Mouse (Mus musculus) layer of hippocampus, postnatal 36 days (tissue): ENCODE results near the gene Slc22a13. TPM values are rescaled to one million over a fixed set of nuclear protein-coding genes. Genes with fewer than 3 reads are reported as not detected.

ENCODE experiments used
- DNase-seq, 2 experiments: peaks; one replicate each; pipeline ENCODE4 v3.0.0; 2022
- total RNA-seq, 2 experiments: library from RNA; stranded (reverse); gene quantifications; 2 replicates each; pipeline ENCODE4 v1.2.3; 2021

The Slc22a13 gene
- total RNA-seq, 2 experiments from 2014 or later: 0.20 to 0.23 TPM

DNA sequence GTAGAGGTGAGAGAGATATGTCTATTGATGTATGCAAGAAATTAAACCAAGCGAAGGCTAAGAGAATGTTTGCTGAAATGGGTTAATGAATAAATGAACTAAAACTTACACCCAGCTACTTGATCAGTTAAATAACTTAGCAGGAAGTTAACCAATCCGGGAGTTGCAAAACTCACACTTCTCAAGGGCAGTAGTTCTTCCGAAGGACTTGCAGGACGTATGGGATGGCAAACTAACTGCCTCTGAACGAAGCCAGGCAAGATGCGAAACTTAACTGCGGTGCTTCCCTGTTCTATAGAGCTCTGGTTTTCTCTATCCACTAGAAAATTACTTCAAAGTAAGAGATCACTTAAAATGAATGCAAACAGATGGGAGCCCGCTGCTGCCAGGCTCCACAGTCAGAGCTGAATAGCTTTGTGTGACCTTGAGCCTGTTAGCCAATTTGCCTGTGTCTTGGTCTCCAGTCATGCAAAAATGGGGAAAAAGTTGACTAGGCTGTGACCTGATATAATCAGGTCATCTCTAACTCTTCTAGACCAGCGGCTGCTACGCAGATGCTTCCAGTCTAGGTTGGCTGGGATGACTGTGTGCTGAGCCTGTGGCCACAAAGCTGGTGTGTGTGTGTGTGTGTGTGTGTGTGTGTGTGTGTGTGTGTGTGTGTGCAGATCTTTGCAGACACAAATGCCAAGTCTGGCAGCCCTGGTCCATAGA, 9.6 kb downstream of the Slc22a13 start:
- DNase-seq: no peak

DNA sequence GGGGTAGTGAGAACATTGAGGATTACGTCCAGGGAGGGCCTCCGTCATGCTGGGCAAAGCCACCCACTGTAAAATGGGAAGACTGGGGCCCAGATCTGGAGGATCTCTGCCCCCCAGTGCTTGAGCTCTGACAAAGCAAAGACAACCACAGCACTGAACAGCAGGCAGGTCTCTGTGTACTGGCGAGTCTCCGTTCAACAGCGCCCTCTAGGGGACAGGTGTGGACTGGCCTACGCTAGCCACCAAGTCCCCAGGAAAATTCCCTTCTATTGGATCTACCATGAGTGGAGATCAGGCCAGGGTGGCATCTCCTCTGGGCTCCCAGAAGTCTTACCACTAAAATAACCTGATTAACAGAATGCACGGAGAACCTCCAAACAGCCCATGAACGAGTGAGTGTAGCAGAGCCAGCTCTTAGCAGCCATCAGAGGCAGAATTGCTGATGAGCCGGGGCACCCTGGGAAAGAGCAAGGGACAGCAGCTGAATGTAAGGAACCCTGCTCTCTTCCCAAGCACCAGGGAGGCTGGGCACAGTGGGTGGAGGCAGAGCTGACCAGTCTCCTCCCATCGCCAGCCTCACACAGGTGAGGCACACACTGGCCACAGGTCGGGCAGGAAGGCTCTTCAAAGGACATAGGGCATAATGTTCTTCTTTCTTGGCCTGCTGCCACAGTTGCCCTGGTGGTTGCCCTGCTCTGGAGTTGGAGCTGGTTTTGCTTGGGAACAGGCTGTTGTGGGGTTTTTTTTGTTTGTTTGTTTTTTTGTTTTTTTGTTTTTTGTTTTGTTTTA, 16.5 kb downstream of the Slc22a13 start:
- no peak for DNase-seq

DNA sequence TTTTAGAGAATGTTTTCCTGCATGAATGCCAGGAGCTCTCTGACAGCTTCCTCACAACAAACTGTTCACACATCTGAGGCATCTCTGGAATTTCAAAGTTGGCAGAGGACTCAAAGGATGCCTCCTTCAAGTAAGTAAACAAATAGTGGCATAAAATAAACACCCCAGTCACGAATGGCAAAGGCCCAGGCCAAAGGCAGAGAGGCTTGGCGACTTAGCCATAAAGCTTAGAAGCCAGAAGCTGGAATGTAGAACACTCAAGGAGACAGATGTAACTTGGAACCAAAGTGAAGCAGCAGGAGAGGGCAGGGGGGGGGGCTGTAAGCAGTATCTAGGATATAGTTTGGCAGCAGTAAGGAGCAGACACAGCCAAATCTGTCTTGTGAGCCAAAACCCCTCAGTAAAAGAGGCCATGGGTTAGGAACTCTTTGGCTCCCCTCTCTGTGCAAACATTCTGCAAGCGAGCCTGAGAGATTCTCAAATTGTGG, 27.6 kb downstream of the Slc22a13 start:
- no peak for DNase-seq

DNA sequence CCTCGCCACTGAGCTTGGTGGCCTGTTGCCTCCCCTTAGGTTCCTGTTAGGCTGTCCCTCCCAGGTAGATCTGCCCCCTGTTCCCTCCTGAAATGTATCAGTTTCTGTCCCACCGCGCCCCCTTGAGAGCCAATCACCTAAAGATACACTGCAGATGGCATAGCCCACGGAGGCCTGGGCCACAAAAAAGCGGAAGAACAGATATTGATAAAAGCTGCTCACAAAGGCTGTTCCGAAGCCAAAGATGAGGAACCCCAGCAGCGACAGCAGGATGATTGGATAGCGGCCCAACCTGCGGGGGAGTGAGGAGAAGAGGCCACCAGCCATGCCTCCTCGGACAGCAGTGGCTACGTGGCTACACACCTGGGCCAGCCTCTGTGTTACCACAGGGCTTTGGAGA, 29.6 kb downstream of the Slc22a13 start:
- no peak for DNase-seq

DNA sequence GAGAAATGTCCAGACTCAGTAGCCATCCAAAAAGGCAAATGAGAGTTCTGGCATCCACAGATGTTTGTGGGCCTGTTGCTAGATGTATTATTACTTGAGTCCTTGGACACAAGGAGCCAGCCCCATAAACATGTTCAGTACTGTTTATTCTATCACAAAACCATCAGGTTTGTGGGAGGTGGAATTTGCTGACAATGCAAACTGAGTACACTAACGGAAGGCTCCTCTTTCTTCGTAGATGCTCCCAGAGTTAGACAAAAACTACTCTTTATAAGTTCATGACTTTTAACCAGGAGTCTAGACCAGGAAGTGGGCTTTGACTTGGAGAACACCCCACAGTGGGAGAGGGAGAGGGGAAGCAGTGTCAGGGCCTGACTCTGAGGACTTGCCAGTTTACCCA, 41.3 kb downstream of the Slc22a13 start:
- no peak for DNase-seq

DNA sequence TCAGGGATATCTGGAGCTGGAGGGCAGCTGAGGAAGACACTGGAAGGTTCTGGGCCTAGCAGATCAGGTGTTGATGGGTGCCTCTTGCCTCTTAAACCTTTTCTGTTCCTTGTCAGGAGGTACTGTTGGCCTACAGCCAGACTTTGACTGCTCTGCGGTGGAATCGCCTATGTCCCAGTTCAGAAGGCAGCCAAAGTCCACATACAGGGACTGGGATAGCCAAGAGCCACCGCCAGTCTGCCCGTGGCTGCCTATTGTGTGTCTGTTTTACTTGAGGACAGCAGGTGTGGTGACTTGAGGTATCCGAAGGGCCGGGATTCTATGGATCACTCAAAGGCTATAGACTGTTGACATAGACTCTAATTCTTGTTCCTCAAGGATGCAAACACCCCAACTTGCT, 43.4 kb downstream of the Slc22a13 start:
- no peak for DNase-seq

DNA sequence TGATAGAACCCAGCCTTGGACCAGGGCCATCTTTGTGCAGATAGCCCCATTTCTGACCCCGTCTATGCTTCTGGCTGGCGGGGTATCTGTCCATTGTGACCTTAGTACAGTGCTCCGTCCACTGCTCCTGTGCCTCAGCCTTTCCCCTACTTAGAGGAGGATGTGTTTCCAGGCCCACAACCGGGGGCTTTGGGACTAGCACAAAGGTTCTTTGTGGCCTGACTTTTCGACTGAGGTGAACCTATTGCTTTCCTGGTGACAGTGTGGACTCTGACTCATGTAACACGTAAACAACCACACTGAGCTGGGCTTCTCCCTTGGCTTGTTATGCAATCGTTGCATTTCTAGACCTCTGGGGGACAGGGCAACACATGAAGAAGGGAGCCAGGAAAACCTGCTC, 44.2 kb downstream of the Slc22a13 start:
- DNase-seq: no peak

DNA sequence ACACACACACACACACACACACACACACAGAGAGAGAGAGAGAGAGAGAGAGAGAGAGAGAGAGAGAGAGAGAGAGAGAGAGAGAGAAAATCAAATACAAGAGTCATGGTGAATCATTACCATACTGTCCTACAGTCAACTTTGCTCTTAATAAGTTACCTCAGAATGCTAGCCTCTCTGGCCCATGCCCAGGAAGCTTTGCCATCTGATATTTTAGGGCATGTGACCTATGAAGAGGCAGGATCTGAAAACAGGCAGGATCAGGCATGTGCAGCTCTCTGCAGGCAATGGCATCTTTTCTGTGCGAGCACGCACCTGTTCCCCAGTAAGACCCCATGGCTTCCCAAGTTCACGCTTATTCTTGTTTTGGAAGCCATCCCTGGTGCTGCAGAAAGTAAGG, 48.2 kb downstream of the Slc22a13 start:
- no peak for DNase-seq

DNA sequence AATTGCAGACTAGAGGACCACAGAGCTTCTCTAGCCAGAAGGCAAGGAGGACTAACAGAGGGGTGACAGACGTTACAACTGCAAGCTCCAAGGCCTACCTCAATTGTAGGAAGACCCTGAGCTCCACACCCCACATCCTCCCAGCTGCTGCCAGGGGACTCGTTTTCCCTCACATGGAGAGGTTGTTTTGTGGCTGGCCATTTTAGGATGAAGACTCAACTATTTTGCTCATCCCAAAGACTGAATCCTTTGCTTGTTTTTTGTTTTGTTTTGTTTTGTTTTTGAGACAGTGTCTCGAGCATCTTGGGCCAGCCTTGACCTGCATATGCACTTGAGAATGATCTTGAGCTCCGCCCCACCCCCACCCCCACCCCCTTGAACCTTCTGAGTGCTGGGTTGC, 50.0 kb downstream of the Slc22a13 start, which contains the start of gene Gm47289:
Gm47289 (plus strand) TSS at position 301 of the 400 bp plus-strand sequence.
- DNase-seq: no peak

DNA sequence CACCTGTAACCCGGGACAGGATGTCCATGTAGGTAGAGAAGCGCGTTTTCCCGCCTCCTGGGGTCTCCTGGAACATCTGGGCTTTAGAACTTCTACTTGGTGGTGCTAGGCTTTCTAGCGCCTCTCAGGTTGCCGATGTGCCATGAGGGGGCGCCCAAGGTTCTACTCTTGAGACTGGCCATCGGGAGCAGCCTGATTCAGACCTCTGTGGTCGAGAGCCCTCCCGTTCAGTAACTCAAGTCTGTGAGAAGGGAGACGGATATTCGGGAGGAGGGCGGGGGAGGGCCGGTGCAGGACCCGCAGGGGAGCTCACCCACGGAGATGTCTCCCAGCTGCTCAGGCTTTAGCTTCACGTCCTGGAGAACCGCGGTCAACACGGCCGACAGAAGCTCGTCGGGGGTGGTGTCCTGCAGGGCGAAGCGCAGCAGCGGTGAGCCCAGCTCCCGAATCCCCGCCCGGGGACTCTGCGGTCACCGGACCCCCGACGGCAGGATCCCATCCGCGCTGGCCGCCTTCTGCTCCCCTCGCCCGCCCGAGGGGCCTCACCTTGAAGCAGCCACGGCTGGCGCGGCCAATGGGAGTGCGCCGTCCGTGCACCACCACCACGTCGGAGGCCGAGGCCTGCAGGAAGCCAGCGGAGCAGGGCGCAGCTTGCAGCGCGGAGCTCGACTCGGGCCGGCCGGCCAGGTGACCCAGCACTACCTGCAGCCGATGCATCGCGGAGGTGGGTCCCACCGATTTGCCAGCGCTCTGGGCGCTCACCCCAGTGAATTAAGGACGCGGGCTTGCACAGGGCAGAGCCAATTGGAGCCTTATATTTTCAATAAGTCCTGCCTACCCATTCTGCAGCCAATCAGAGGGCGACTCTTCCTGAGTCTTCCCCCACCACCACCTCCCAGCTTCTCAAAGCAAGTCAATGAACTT, 52.4 kb downstream of the Slc22a13 start, which contains the start of gene Acaa1b:
Acaa1b (minus strand) TSS at position 816 of the 924 bp plus-strand sequence.
- peak; percentile 45 to 46 for DNase-seq

DNA sequence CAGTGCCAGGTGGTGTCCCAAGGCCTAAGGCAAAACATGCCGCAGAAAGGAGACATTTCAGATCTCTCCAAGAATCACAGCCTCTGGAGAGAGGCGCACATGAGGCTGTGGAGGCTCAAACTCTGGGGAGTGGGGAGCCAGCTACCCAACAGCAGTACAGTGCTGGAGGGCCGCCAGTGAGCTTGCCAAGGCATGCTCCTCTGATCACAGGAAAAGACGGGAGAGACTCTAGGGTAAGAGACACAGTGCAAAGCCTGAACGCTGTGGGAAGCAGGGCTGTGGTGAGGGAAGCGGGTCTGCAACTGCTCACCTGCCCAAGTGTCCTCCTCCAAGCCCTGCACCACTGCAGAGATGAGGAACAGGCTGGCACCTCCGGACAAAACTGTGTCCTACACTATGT, 53.1 kb downstream of the Slc22a13 start:
- DNase-seq: no peak

DNA sequence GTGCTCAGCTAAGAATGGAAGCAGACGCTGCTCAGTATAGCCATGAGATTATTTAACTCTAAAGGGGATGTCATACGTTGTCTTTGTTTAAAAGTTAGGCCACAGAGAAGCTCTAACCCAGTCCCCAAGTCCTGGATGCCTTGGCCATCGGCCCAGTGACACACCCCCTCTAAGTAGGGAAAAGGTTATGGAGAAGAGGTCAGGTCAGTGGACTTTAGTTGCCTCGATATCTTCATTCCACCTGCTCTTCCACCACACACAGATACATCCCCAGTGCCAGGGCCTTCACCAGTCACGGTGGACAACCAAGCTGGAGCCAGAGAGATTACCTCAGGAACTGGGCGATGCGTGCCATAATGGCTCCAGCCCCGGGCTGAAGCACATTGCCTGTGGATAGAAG, 53.5 kb downstream of the Slc22a13 start:
- no peak for DNase-seq

DNA sequence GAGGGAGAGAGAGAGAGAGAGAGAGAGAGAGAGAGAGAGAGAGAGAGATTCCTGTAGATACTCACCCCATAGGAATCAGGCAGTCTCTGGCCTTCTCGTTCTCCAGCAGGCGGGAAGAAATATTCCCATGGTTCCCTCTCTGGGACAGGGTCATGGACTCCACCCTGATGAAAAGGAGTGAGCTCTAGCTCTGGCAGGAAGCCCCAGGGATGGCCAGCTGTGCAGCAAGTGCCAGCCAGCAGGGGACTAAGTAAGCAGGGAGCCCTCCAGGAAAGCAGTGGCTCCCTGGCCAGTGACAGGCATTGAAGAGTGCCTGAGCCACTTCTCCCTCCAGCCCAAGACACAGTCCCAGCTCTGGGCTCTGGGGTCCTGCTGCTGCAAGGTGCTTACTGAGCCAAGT, 57.1 kb downstream of the Slc22a13 start:
- no peak for DNase-seq

DNA sequence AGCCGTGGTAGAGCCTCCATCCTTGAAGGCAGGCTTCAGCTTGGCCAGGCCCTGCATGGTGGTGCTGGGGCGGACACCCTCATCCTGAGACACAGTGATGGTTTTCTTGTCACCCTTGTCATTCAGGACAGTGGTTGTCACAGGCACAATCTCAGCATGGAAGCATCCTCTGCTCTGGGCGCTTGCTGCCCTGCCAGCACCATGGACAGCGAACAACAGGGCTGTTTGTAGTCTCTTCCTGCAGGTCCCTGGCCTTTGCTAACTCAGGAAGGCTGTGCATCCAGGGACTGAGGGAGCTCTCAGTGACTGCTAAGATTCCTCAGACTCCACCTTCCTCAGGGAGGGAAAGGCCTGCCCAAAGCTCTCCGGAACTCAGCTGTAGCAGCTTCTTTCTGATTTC, 59.3 kb downstream of the Slc22a13 start:
- DNase-seq: no peak

DNA sequence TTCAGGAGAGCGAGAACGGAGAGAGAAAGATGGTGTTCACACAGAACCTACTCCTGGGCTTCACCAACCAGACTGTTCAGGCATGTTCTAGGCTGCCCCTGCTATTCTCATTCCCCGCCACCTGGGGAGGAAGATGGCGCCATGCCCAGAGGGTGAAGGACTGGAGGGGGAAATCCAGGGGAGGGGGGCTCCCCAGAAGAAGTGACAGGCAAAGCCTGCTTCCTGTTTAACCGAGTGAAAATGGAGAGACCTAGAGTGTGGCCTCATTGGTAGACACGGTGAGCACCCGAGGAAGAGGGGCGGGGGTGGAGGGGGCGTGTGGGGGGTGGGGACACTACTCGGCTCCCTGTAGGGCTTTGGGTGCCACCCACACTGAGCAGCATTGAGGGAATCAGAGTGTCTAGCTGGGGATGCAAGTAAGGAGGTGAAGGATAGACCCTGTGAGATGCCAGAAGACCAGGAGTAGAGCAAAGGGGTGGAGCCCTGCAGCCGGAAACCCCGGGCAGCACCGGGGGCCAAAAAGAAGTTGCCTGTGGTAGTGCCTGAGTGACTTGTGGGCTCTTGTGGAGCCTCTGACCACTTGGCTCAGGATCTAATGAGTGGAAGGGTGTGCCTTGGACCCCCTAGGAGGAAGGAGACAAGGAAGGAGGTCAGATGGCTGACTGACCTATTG, 62.7 kb downstream of the Slc22a13 start:
- no peak for DNase-seq

DNA sequence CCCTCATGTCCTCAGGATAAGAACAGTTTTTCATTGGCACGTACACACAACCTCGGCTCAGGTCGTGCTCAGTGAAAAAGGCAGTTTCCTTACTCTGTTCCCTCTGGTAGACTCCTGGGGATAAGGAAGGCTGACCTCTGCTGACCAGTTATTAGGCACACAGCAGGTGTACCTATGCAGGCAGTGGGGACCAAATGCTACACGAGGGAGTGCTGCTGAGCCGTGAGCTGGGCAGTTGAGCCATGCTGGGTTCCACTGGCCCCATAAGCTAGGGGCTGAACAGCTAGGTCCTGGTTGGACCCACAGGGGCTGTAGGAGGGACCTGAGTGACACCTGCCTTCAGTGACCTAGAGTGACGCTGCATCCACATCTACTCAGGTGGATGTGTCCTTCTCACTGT, 63.3 kb downstream of the Slc22a13 start:
- DNase-seq: no peak

DNA sequence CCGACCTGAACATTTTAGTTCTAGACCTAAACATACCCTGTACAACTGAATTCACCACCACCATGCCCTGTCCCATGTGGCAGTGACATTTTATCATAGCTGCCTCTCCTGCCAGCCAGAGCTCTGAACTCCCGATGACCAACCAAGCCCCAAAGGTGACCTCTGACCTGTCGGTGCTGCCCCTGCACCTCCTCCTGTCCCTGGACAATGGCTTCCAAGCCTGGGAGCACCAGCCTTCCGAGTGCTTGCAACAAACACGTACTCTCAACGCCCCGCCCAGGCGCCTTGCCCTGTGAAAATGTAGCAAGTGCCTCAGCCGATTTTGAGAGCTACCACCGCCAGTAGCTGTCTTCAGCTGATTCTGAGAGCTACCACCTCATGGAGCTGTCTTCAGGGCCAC, 63.8 kb downstream of the Slc22a13 start:
- DNase-seq: no peak

DNA sequence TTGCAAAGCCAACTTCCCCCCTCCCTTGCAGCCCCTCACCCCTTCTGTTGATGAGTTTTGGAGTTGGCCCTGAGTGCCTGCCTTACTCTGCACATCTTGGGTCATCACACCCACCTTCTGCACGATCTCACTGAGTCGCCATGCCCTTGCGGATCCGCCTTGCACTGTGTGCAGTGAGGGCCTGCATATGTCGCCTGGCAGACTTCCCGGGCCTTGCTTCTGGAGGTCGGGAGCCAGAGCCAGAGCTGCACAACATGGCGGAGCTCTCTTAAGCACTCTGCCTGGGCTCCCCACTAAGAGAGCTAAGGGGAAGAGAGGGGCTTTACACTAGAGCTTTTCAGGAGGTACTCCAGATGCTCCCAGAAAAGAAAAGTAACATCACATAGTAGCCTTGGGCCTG, 64.2 kb downstream of the Slc22a13 start:
- no peak for DNase-seq

DNA sequence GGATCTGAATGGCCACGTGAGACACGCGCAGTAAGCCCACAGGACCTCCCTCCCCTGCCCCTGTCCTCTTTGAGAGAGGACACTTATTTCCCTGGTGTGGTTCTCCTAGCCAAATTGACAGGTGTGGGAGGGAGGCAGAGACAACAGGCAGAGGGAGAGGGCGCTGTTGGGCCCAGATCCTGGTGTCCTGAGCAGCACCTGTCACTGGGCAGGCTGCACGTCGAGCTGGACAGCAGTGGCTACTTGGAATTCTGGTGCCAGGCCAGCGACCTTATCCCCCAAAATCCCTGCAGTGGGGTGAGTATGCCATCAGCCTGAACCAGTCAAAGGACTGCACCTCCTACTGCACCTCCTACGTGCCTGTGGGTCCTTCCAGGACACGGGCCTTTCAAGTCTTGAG, 65.5 kb downstream of the Slc22a13 start:
- DNase-seq: no peak
